Mouse (Mus musculus): Measurements from ENCODE around the gene Tango2.

DNA sequence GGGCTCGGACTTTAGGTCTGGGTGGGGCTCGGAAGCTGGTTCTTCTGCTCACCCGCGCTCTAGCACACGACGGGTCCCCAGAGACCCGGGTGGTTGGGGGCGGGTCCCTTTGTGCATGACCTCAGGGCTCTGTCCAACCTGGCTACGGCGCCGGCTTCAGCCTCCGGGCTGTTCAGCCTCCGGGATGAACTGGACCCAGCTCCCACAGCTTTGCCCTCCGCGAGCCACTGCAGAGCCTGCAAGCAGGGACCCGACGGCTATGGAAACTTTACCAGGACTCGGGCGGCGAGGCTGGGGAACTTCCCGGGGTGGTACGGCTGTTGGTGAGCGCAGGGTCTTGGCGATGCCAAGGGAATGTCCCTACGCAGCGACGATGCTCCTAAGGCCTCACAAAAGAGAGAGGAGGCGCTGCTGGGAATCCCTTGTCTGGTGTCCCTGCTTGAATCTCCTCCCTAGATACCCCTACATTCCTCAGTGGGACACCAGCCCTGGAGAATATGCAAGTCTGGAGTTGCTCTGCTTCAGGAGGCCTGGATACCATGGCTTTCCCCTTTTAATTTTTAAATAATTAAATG, 785 bp upstream of the Tango2 start:
- TF ChIP-seq CTCF (IDR thresholded peaks at IDR 0.05; ENCODE audit: extremely low read depth, insufficient read depth, insufficient read length, insufficient replicate concordance): no peak
- no peak for TF ChIP-seq POLR2A (IDR thresholded peaks at IDR 0.05; ENCODE audit: low read depth, low read length)
